Comparison of ENCODE assay signal across 28 mouse cellular contexts in the genomic region with DNA sequence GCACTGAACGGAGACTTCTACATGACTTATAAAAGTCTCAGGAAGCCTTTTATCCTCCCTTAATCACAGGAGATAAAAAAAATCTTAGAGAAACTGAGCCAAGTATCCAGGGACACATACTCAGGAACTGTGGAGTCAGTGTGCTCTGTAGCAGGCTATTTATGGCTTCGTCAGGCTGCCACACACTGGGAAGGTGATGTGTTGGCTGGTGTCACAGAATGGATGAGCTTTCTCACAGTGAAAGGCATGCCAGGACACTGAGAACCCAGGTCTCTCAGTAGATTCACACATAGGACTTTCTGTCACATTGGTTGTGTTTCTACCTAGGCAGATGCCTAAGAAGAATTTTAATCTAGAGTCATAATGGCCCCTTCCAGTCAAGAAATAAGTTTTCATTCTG. TPM values are rescaled to one million over a fixed set of nuclear protein-coding genes. Genes with fewer than 3 reads are reported as not detected.
A peak's percentile ranks its signal among the peaks of the same experiment; 100 is the strongest.
DNase-seq lines count a peak whose midpoint lies in the region; TF ChIP-seq lines count a peak whose summit lies in the region.
"Had no signal": no experiment of that assay in that cellular context is flagged by ENCODE, and none has a peak within 500 bp of the region (broad histone marks: within the 10 kb centered on the region; RNA-seq: fewer than 3 reads in every experiment).

No protein-coding gene starts in this region.

- H3K4me3 ChIP-seq in heart, adult 2 months = no peak overlapping the region
- H3K4me3 ChIP-seq: embryonic facial prominence, embryonic 15.5 days; forebrain, embryonic 10.5 days; hindbrain, embryonic 13.5 days; limb, embryonic 12.5 days; liver, embryonic 13.5 days; midbrain, embryonic 13.5 days; stomach, embryonic 15.5 days had no signal

- H3K27ac ChIP-seq in heart, adult 2 months = no peak overlapping the region
- H3K27ac ChIP-seq: embryonic facial prominence, embryonic 15.5 days; forebrain, embryonic 10.5 days; hindbrain, embryonic 13.5 days; limb, embryonic 12.5 days; liver, embryonic 13.5 days; midbrain, embryonic 13.5 days; stomach, embryonic 15.5 days had no signal

- H3K27me3 ChIP-seq in heart, adult 2 months (ENCODE audit: control insufficient read depth, insufficient read depth, low read length) = no peaks in the 10 kb centered on the region
- H3K27me3 ChIP-seq: embryonic facial prominence, embryonic 15.5 days; hindbrain, embryonic 13.5 days; limb, embryonic 12.5 days; liver, embryonic 13.5 days; midbrain, embryonic 13.5 days; Patski; stomach, embryonic 15.5 days had no signal

- no peaks in the 10 kb centered on the region for H3K79me2 ChIP-seq in heart, adult 2 months (replicated peaks; ENCODE audit: control insufficient read depth, insufficient read depth, low read length)

- H3K9ac ChIP-seq in heart, adult 2 months (ENCODE audit: low read depth, low read length) = no peak overlapping the region
- H3K9ac ChIP-seq: embryonic facial prominence, embryonic 15.5 days; hindbrain, embryonic 13.5 days; limb, embryonic 12.5 days; liver, embryonic 13.5 days; midbrain, embryonic 13.5 days; stomach, embryonic 15.5 days had no signal

- TF ChIP-seq POLR2A in heart, adult 2 months (IDR thresholded peaks at IDR 0.05; ENCODE audit: insufficient read depth, low read depth, low read length) = no peak

- no peaks in the 10 kb centered on the region for H3K4me1 ChIP-seq in heart, adult 2 months (ENCODE audit: control insufficient read depth, insufficient read depth, low read length)
- H3K4me1 ChIP-seq: embryonic facial prominence, embryonic 15.5 days; forebrain, embryonic 10.5 days; hindbrain, embryonic 13.5 days; limb, embryonic 12.5 days; liver, embryonic 13.5 days; midbrain, embryonic 13.5 days; stomach, embryonic 15.5 days had no signal

- peak; percentile 19 for DNase-seq in heart, adult 8-10 months (ENCODE audit: low spot score)
- DNase-seq in heart, adult 2 months = no peak
- peak; percentile 43 for DNase-seq in right cerebral cortex, adult 18-20 months
- DNase-seq in right cerebral cortex, postnatal 14 days = no peak
- DNase-seq in cerebellum, adult 9-10 months = peak; percentile 23
- DNase-seq in kidney, postnatal 4 days = no peak
- DNase-seq in gastrocnemius, postnatal 14 days = no peak
- DNase-seq: embryo, embryonic 11 days; kidney, adult 9 months; kidney, postnatal 36 days; liver, embryonic 13.5 days; thymus, postnatal 14 days had no signal

- no peak for TF ChIP-seq EP300 in heart, adult 2 months (IDR thresholded peaks at IDR 0.05; ENCODE audit: insufficient read depth, low read depth, low read length)

- no peaks in the 10 kb centered on the region for H3K36me3 ChIP-seq in heart, adult 2 months (ENCODE audit: control insufficient read depth, insufficient read depth, low read length)
- H3K36me3 ChIP-seq: embryonic facial prominence, embryonic 15.5 days; forebrain, embryonic 10.5 days; hindbrain, embryonic 13.5 days; limb, embryonic 12.5 days; liver, embryonic 13.5 days; midbrain, embryonic 13.5 days; stomach, embryonic 15.5 days had no signal

- intact Hi-C loops in heart, adult 2 months (cut with DNase I) = no loop called here
- intact Hi-C loops in gastrocnemius, postnatal 14 days (cut with DNase I; ENCODE audit: low total_unique reads) = no loop called here

- no peak for TF ChIP-seq CTCF in heart, adult 2 months (IDR thresholded peaks at IDR 0.05)

- 31% methylated on average over 2 of the region's 2 CpGs for WGBS in heart, adult 2 months

RNA-seq across cellular contexts. Expression of a gene that starts 31.7 kb away (rescaled TPM):
- not detected for total RNA-seq in heart, adult 8-10 months (2022)
- total RNA-seq in heart, adult 2 months (2021) = not detected
- polyA plus RNA-seq in heart, adult 2 months (2012; rRNA removed) = not detected in 2 replicates
- not detected for total RNA-seq in gastrocnemius, postnatal 14 days (2021)
- total RNA-seq: adrenal gland, postnatal 25 days; gastrocnemius, adult 18-20 months; granulocyte monocyte progenitor cell, adult 5-6 weeks; layer of hippocampus, postnatal 14 days; megakaryocyte progenitor cell, adult 5-6 weeks had no signal
- polyA plus RNA-seq: activated CD4-positive, CD25-positive, alpha-beta regulatory T cell, adult 4 months; embryonic facial prominence, embryonic 15.5 days; forebrain, embryonic 10.5 days; hindbrain, embryonic 13.5 days; intestine, embryonic 14.5 days; limb, embryonic 12.5 days; liver, embryonic 13.5 days; lung, embryonic 16.5 days; midbrain, embryonic 13.5 days; neural tube, embryonic 14.5 days; Patski; stomach, embryonic 15.5 days had no signal

RNA-seq across cellular contexts. Expression of a gene that starts 59.8 kb away (rescaled TPM):
- total RNA-seq in heart, adult 8-10 months (2022) = 10 to 100 TPM in 3 of 4 experiments, 1 to 10 TPM in 1; 9.7 to 13.4 (median 11.5) TPM
- total RNA-seq in heart, adult 2 months (2021) = 10 to 100 TPM in 1 of 2 experiments, 1 to 10 TPM in 1; 9.9 to 10.3 TPM
- polyA plus RNA-seq in heart, adult 2 months (2012; rRNA removed) = 0.61 and 1.1 TPM in 2 replicates
- not detected for total RNA-seq in gastrocnemius, postnatal 14 days (2021)
- total RNA-seq: adrenal gland, postnatal 25 days; gastrocnemius, adult 18-20 months; granulocyte monocyte progenitor cell, adult 5-6 weeks; layer of hippocampus, postnatal 14 days; megakaryocyte progenitor cell, adult 5-6 weeks had no signal
- polyA plus RNA-seq: activated CD4-positive, CD25-positive, alpha-beta regulatory T cell, adult 4 months; embryonic facial prominence, embryonic 15.5 days; forebrain, embryonic 10.5 days; hindbrain, embryonic 13.5 days; intestine, embryonic 14.5 days; limb, embryonic 12.5 days; liver, embryonic 13.5 days; midbrain, embryonic 13.5 days; neural tube, embryonic 14.5 days had no signal

Comparison
In these comparisons a context has a peak if more than half of its experiments do, and no peak if none do; other contexts are left out.
1. DNase-seq: peak in heart, adult 8-10 months (single experiment), right cerebral cortex, adult 18-20 months (single experiment) and cerebellum, adult 9-10 months (single experiment); none in heart, adult 2 months (0 of 2), right cerebral cortex, postnatal 14 days (single experiment), kidney, postnatal 4 days (0 of 2) and gastrocnemius, postnatal 14 days (single experiment).
2. RNA of a gene that starts 59.8 kb away (total RNA-seq): 9.7 to 13.4 TPM in heart, adult 8-10 months and 9.9 to 10.3 TPM in heart, adult 2 months; not detected in gastrocnemius, postnatal 14 days; every median in the first group is over 10 times any median in the second.